Mouse (Mus musculus) left cerebral cortex, postnatal 4 days (tissue): ENCODE results near the gene Gm11077. TPM values are rescaled to one million over a fixed set of nuclear protein-coding genes. Genes with fewer than 3 reads are reported as not detected.
A peak's percentile ranks its signal among the peaks of the same experiment; 100 is the strongest.

ENCODE experiments used
- DNase-seq: peaks from one replicate; pipeline ENCODE4 v3.0.0-alpha.2; 2022
- intact Hi-C: fragments of 180-260 bp; cut with DNase I; formaldehyde crosslinking; loops from one replicate; pipeline ENCODE4 v1.15.1; 2025
- total RNA-seq, 2 experiments: library from RNA; stranded (reverse); gene quantifications; 2 replicates each; pipeline ENCODE4 v1.2.3; 2021

The Gm11077 gene
- total RNA-seq, result not detected

- intact Hi-C loops, result no loop called here
- no peak for DNase-seq
Measured at GRCm38 (mm10) chr6:140729272-140729671, at the start of gene Gm11077. TSS of gene Gm11077 (plus strand) at chr6:140729284.

GRCm38 (mm10) chr6:140680713-140681112 lies 48.4 kb upstream of the Gm11077 start:
- no peak for DNase-seq
- intact Hi-C loops, result no loop called here

GRCm38 (mm10) chr6:140682829-140683228 lies 46.3 kb upstream of the Gm11077 start:
- intact Hi-C loops, result no loop called here
- no peak for DNase-seq

- intact Hi-C loops, result no loop called here
- no peak for DNase-seq
Measured at GRCm38 (mm10) chr6:140684403-140684802, 44.7 kb upstream of the Gm11077 start.

GRCm38 (mm10) chr6:140689617-140690404 lies 39.3 kb upstream of the Gm11077 start:
- no peak for DNase-seq
- intact Hi-C loops, result no loop called here

GRCm38 (mm10) chr6:140692160-140692559 lies 36.9 kb upstream of the Gm11077 start:
- intact Hi-C loops, result no loop called here
- no peak for DNase-seq

GRCm38 (mm10) chr6:140696192-140696879 lies 32.7 kb upstream of the Gm11077 start:
- no peak for DNase-seq
- intact Hi-C loops, result loop anchor here (5.0 kb wide), 1 partner anchor 724 kb away; no protein-coding TSS in a partner anchor

GRCm38 (mm10) chr6:140697994-140698393 lies 31.1 kb upstream of the Gm11077 start:
- DNase-seq, result peak; percentile 78
- intact Hi-C loops, result loop anchor here (5.0 kb wide), 1 partner anchor 726 kb away; no protein-coding TSS in a partner anchor

- intact Hi-C loops, result loop anchor here (5.0 kb wide), 1 partner anchor 726 kb away; no protein-coding TSS in a partner anchor
- no peak for DNase-seq
Measured at GRCm38 (mm10) chr6:140698596-140698995, 30.5 kb upstream of the Gm11077 start.

GRCm38 (mm10) chr6:140701259-140701658 lies 27.8 kb upstream of the Gm11077 start:
- DNase-seq, result no peak
- intact Hi-C loops, result no loop called here

GRCm38 (mm10) chr6:140705132-140705531 lies 24.0 kb upstream of the Gm11077 start:
- intact Hi-C loops, result no loop called here

GRCm38 (mm10) chr6:140706056-140706455 lies 23.0 kb upstream of the Gm11077 start:
- intact Hi-C loops, result no loop called here

More at GRCm38 (mm10) chr6:140705132-140705531, 24.0 kb upstream of the Gm11077 start:
- no peak for DNase-seq

GRCm38 (mm10) chr6:140708059-140708458 lies 21.0 kb upstream of the Gm11077 start:
- no peak for DNase-seq
- intact Hi-C loops, result no loop called here

More at GRCm38 (mm10) chr6:140706056-140706455, 23.0 kb upstream of the Gm11077 start:
- no peak for DNase-seq

- intact Hi-C loops, result no loop called here
- no peak for DNase-seq
Measured at GRCm38 (mm10) chr6:140709415-140710107, 19.5 kb upstream of the Gm11077 start.

GRCm38 (mm10) chr6:140712754-140713153 lies 16.3 kb upstream of the Gm11077 start:
- peak; percentile 71 for DNase-seq
- intact Hi-C loops, result no loop called here

- intact Hi-C loops, result loop anchor here (5.0 kb wide), 1 partner anchor 862 kb away; no protein-coding TSS in a partner anchor
Measured at GRCm38 (mm10) chr6:140714905-140715365, 14.1 kb upstream of the Gm11077 start.

GRCm38 (mm10) chr6:140722058-140722457 lies 7.0 kb upstream of the Gm11077 start:
- intact Hi-C loops, result no loop called here

More at GRCm38 (mm10) chr6:140714905-140715365, 14.1 kb upstream of the Gm11077 start:
- peak; percentile 83 for DNase-seq

GRCm38 (mm10) chr6:140730669-140731401 lies 1.8 kb downstream of the Gm11077 start:
- intact Hi-C loops, result no loop called here
- no peak for DNase-seq

More at GRCm38 (mm10) chr6:140722058-140722457, 7.0 kb upstream of the Gm11077 start:
- DNase-seq, result no peak

GRCm38 (mm10) chr6:140731402-140731730 lies 2.3 kb downstream of the Gm11077 start:
- intact Hi-C loops, result no loop called here
- peak; percentile 42 for DNase-seq

GRCm38 (mm10) chr6:140732971-140733640 lies 4.0 kb downstream of the Gm11077 start:
- peak; percentile 33 for DNase-seq
- intact Hi-C loops, result no loop called here
